In the genomic region with DNA sequence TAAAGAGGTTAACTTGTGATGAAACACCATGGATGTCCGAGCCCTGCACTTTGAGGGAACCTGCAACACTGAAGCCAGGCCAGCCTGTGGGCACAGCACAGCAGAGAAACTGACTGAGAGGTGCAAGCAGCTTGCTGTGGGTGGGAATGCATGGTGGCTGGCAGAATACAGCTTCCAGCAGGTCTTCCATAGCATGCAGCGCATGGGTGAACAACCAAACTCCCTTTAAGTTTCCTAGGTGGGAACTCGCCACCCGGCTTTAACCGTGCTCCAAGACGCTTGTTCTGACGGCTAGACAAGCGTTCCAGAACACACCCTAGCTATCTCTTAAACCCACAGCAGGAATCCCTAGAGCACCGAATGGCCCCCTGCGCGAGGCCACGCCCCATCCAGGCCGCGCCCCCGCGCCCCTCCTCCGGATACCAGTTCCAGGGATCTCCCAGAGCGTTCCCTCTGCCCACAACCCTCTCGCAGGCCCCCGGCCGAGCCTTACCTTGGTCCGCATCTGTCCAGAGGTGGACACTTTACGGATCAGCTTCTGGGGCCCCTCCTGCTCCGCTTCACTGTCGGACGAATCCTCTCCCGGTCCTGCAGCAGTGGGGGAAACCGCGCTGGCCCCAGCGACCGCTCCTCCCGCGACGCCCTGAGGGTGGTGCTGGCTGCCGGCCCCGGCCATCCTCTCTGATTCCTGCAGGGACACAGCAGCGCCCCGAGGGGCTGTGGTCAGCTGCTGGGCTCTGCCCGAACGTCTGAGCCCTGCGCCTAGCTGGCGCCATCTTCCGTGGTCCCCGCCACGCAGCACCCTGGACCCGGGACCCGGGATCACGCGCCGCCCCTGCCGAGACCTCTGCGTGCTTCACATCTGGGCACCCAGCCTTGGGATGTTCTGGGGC, we compare ENCODE assay signal across 8 mouse cellular contexts. TPM values are rescaled to one million over a fixed set of nuclear protein-coding genes. Genes with fewer than 3 reads are reported as not detected.
A peak's percentile ranks its signal among the peaks of the same experiment; 100 is the strongest.
DNase-seq lines count a peak whose midpoint lies in the region; ATAC-seq lines count a peak whose summit lies in the region.

No protein-coding gene starts in this region.

- peak; percentile 84 for ATAC-seq in forebrain, embryonic 13.5 days
- ATAC-seq in lung, embryonic 15.5 days (ENCODE audit: borderline replicate concordance, extremely low read depth, low FRiP score, low TSS enrichment) = peak; percentile 92
- ATAC-seq in neutrophil, adult 5-6 weeks (ENCODE audit: extremely low read depth, insufficient number of reproducible peaks, low FRiP score, poor library complexity, severe bottlenecking) = peak; percentile 46; the same call in 1 of the 2 replicates

- no peaks in the 10 kb centered on the region for H3K36me3 ChIP-seq in forebrain, embryonic 13.5 days (ENCODE audit: poor library complexity, severe bottlenecking)
- no peaks in the 10 kb centered on the region for H3K36me3 ChIP-seq in lung, embryonic 15.5 days

- H3K4me3 ChIP-seq in forebrain, embryonic 13.5 days = peak overlapping the region; percentile 67
- H3K4me3 ChIP-seq in lung, embryonic 15.5 days = peak overlapping the region; percentile 56

- H3K4me2 ChIP-seq in forebrain, embryonic 13.5 days = peak overlapping the region; percentile 95
- peak overlapping the region; percentile 91 for H3K4me2 ChIP-seq in lung, embryonic 15.5 days

- intact Hi-C loops in heart, postnatal 10 days (cut with DNase I) = loop anchor here (2.0 kb wide), 1 partner anchor 124 kb away; the partner anchor contains the start of gene Vwa8

- H3K4me1 ChIP-seq in forebrain, embryonic 13.5 days = peaks cover 18% of the 10 kb centered on the region
- peaks cover 10% of the 10 kb centered on the region for H3K4me1 ChIP-seq in lung, embryonic 15.5 days

- H3K9me3 ChIP-seq in forebrain, embryonic 13.5 days (replicated peaks) = no peaks in the 10 kb centered on the region
- no peaks in the 10 kb centered on the region for H3K9me3 ChIP-seq in lung, embryonic 15.5 days

- peak overlapping the region; percentile 75 for H3K9ac ChIP-seq in forebrain, embryonic 13.5 days
- peak overlapping the region; percentile 38 for H3K9ac ChIP-seq in lung, embryonic 15.5 days

- peaks cover 16% of the 10 kb centered on the region for H3K27me3 ChIP-seq in forebrain, embryonic 13.5 days
- peaks cover 3% of the 10 kb centered on the region; the same call in 1 of the 2 replicates for H3K27me3 ChIP-seq in lung, embryonic 15.5 days

- H3K27ac ChIP-seq in forebrain, embryonic 13.5 days = no peak overlapping the region
- H3K27ac ChIP-seq in lung, embryonic 15.5 days = peak overlapping the region; percentile 37

- DNase-seq in MN1 (ENCODE audit: low spot score) = peak; percentile 68
- DNase-seq in c-Kit-positive CD71-positive TER-119-negative erythroid progenitor cells, embryonic 14.5 days (ENCODE audit: low read depth) = peak; percentile 48
- DNase-seq in heart, postnatal 10 days = peak; percentile 76
- DNase-seq in kidney, postnatal 14 days = peak; percentile 73
- DNase-seq in thymus, postnatal 4 days = peak; percentile 72

- WGBS in forebrain, embryonic 13.5 days = 2% methylated on average over 52 of the region's 52 CpGs
- 2% methylated on average over 52 of the region's 52 CpGs for WGBS in lung, embryonic 15.5 days

RNA-seq across cellular contexts. Expression of gene Dgkh, which starts 7.9 kb away (rescaled TPM):
- 1.2 and 1.4 TPM in 2 replicates for polyA plus RNA-seq in forebrain, embryonic 13.5 days (2015; fragmentation: Nextera tagmentation; extraction: Ambion mirVana)
- total RNA-seq in heart, postnatal 10 days (2021) = 10 to 100 TPM; 15.9 to 16.0 TPM
- polyA plus RNA-seq in lung, embryonic 15.5 days (2015; fragmentation: Nextera tagmentation; extraction: Ambion mirVana) = 2.2 and 2.3 TPM in 2 replicates
- total RNA-seq in neutrophil, adult 5-6 weeks (2017) = 11.3 and 12.3 TPM in 2 replicates
